Mouse (Mus musculus) lung, postnatal 0 days (tissue): ENCODE measurements around the gene Jakmip3. TPM values are rescaled to one million over a fixed set of nuclear protein-coding genes. Genes with fewer than 3 reads are reported as not detected.

ENCODE experiments used
- ATAC-seq: fragments of 200-750 bp; cut with Nextera tagmentation; 2 replicates; pipeline ENCODE4 v1.8.0; 2017; ENCODE audit warnings: moderate library complexity
- DNase-seq: peaks from one replicate; pipeline ENCODE4 v3.0.0-alpha.2; 2016; ENCODE audit warnings: low spot score
- H3K27ac ChIP-seq: fragments of 300-500 bp; sonication (generic); 2 replicates; pipeline ENCODE4 v1.5.1; 2014; ENCODE audit warnings: antibody characterized with exemption, mild to moderate bottlenecking, low read length, mixed read lengths
- H3K27me3 ChIP-seq: fragments of 300-500 bp; sonication (generic); replicated peaks from 2 replicates; pipeline ENCODE4 v1.6.1; 2014; ENCODE audit warnings: low read length, mixed read lengths; ENCODE audit not compliant: insufficient read depth
- H3K36me3 ChIP-seq: fragments of 300-500 bp; sonication (generic); 2 replicates; pipeline ENCODE4 v1.6.1; 2014; ENCODE audit warnings: low read length, mixed read lengths; ENCODE audit not compliant: insufficient read depth
- H3K4me1 ChIP-seq: fragments of 300-500 bp; sonication (generic); 2 replicates; pipeline ENCODE4 v1.6.1; 2014; ENCODE audit warnings: antibody characterized with exemption, low read depth, low read length, mixed read lengths; ENCODE audit not compliant: insufficient read depth
- H3K4me2 ChIP-seq: fragments of 300-500 bp; sonication (generic); replicated peaks from 2 replicates; pipeline ENCODE4 v1.6.1; 2014; ENCODE audit warnings: low read depth, mild to moderate bottlenecking, low read length, moderate library complexity, mixed read lengths
- H3K4me3 ChIP-seq: fragments of 300-500 bp; sonication (generic); 2 replicates; pipeline ENCODE4 v1.5.1; 2014; ENCODE audit warnings: low read depth, low read length
- H3K9ac ChIP-seq: fragments of 300-500 bp; sonication (generic); replicated peaks from 2 replicates; pipeline ENCODE4 v1.6.1; 2014; ENCODE audit warnings: low read depth, mild to moderate bottlenecking
- H3K9me3 ChIP-seq: fragments of 300-500 bp; sonication (generic); 2 replicates; pipeline ENCODE4 v1.6.1; 2016; ENCODE audit warnings: low read length, mixed read lengths
- CTCF ChIP-seq: IDR thresholded peaks from 2 replicates; pipeline ENCODE4 v1.5.1; 2016; ENCODE audit warnings: antibody characterized with exemption, mild to moderate bottlenecking
- EP300 ChIP-seq: IDR thresholded peaks from 2 replicates; pipeline ENCODE4 v1.6.1; 2016; ENCODE audit warnings: antibody characterized with exemption, mild to moderate bottlenecking, control low read depth
- WGBS: fragments of 180-500 bp; shearing (Covaris S2); extraction: QIAGEN DNeasy Blood & Tissue Kit; methylation state at CpG from one replicate; pipeline ENCODE4 v1.1.7; 2014; 5-methylcytosine and 5-hydroxymethylcytosine counted together
- polyA plus RNA-seq: library from polyadenylated mRNA; unstranded; fragments of >200 nt; fragmentation: Nextera tagmentation; extraction: Ambion mirVana; gene quantifications from 2 replicates; pipeline ENCODE4 v1.2.1, GENCODE M21; 2015

Gene Jakmip3
- polyA plus RNA-seq, 1 experiment from 2014 or later: not detected

GRCm38 (mm10) chr7:138940256-138940611 lies 296 bp upstream of the Jakmip3 start:
- Histone ChIP-seq H3K27ac (no peak overlapping the region), H3K36me3 (no peaks in the 10 kb centered on the region), H3K9me3 (no peaks in the 10 kb centered on the region), H3K4me1 (no peaks in the 10 kb centered on the region), H3K27me3 (peaks cover 31% of the 10 kb centered on the region), H3K4me3 (peak overlapping the region; percentile 35), H3K4me2 (peak overlapping the region; percentile 57), H3K9ac (no peak overlapping the region)
- no peak for TF ChIP-seq EP300
- TF ChIP-seq CTCF: no peak
- no peak for DNase-seq
- ATAC-seq: no peak
- 2% methylated on average over 17 of the region's 17 CpGs for WGBS

- no peaks in the 10 kb centered on the region for H3K9me3 ChIP-seq
- H3K4me1 ChIP-seq: no peaks in the 10 kb centered on the region
- WGBS: 35% methylated on average over 5 of the region's 5 CpGs
- H3K27me3 ChIP-seq: peaks cover 31% of the 10 kb centered on the region
- no peaks in the 10 kb centered on the region for H3K36me3 ChIP-seq
- TF ChIP-seq CTCF: no peak
- no peak for TF ChIP-seq EP300
- no peak for DNase-seq
- no peak overlapping the region for H3K27ac ChIP-seq
- no peak for ATAC-seq
- no peak overlapping the region for H3K4me2 ChIP-seq
- no peak overlapping the region for H3K4me3 ChIP-seq
- H3K9ac ChIP-seq: no peak overlapping the region
Observed at GRCm38 (mm10) chr7:138941571-138941970, 1.0 kb downstream of the Jakmip3 start.

- no peak for TF ChIP-seq CTCF
- TF ChIP-seq EP300: no peak
- H3K36me3 ChIP-seq: no peaks in the 10 kb centered on the region
- no peaks in the 10 kb centered on the region for H3K9me3 ChIP-seq
- no peak for ATAC-seq
- no peak for DNase-seq
- H3K27ac ChIP-seq: no peak overlapping the region
- 88% methylated on average over 1 of the region's 1 CpGs for WGBS
- peaks cover 31% of the 10 kb centered on the region for H3K27me3 ChIP-seq
- H3K4me2 ChIP-seq: no peak overlapping the region
- no peaks in the 10 kb centered on the region for H3K4me1 ChIP-seq
- H3K9ac ChIP-seq: no peak overlapping the region
- no peak overlapping the region for H3K4me3 ChIP-seq
Observed at GRCm38 (mm10) chr7:138942301-138942700, 1.8 kb downstream of the Jakmip3 start.

GRCm38 (mm10) chr7:138945668-138946067 lies 5.1 kb downstream of the Jakmip3 start:
- Histone ChIP-seq H3K4me2 (no peak overlapping the region), H3K9me3 (no peaks in the 10 kb centered on the region), H3K4me3 (no peak overlapping the region), H3K27me3 (peaks cover 16% of the 10 kb centered on the region), H3K4me1 (no peaks in the 10 kb centered on the region), H3K36me3 (no peaks in the 10 kb centered on the region), H3K27ac (no peak overlapping the region), H3K9ac (no peak overlapping the region)
- DNase-seq (no peak), ATAC-seq (no peak)
- TF ChIP-seq EP300 (no peak), CTCF (no peak)
- WGBS: 39% methylated on average over 3 of the region's 3 CpGs

GRCm38 (mm10) chr7:138947741-138948140 lies 7.2 kb downstream of the Jakmip3 start:
- Histone ChIP-seq H3K36me3 (no peaks in the 10 kb centered on the region), H3K9me3 (no peaks in the 10 kb centered on the region), H3K9ac (no peak overlapping the region), H3K4me2 (no peak overlapping the region), H3K27ac (no peak overlapping the region), H3K4me1 (no peaks in the 10 kb centered on the region), H3K4me3 (no peak overlapping the region), H3K27me3 (no peaks in the 10 kb centered on the region)
- 85% methylated on average over 8 of the region's 8 CpGs for WGBS
- DNase-seq: no peak
- no peak for ATAC-seq
- TF ChIP-seq EP300 (no peak), CTCF (no peak)

- Histone ChIP-seq H3K4me2 (no peak overlapping the region), H3K9me3 (no peaks in the 10 kb centered on the region), H3K27ac (no peak overlapping the region), H3K4me3 (no peak overlapping the region), H3K9ac (no peak overlapping the region), H3K4me1 (no peaks in the 10 kb centered on the region), H3K27me3 (no peaks in the 10 kb centered on the region), H3K36me3 (no peaks in the 10 kb centered on the region)
- ATAC-seq: no peak
- 48% methylated on average over 8 of the region's 8 CpGs for WGBS
- TF ChIP-seq EP300 (no peak), CTCF (no peak)
- no peak for DNase-seq
Observed at GRCm38 (mm10) chr7:138948309-138948708, 7.8 kb downstream of the Jakmip3 start.

- Histone ChIP-seq H3K27ac (no peak overlapping the region), H3K4me1 (no peaks in the 10 kb centered on the region), H3K9me3 (no peaks in the 10 kb centered on the region), H3K4me2 (no peak overlapping the region), H3K36me3 (no peaks in the 10 kb centered on the region), H3K9ac (no peak overlapping the region), H3K27me3 (no peaks in the 10 kb centered on the region), H3K4me3 (no peak overlapping the region)
- TF ChIP-seq CTCF: no peak
- TF ChIP-seq EP300: no peak
- 78% methylated on average over 7 of the region's 7 CpGs for WGBS
- ATAC-seq (no peak), DNase-seq (no peak)
Observed at GRCm38 (mm10) chr7:138955787-138956186, 15.3 kb downstream of the Jakmip3 start.
